Mouse (Mus musculus): Measurements from ENCODE around the gene Ftl1.

Ftl1 gene

GRCm38 (mm10) chr7:45413113-45413863 lies 46.4 kb downstream of the Ftl1 start, which contains the start of gene Ntf5:
Gene Ntf5, plus strand, starts transcription at chr7:45413695.
- DNase-seq (ENCODE audit: low spot score): peak; percentile 65

GRCm38 (mm10) chr7:45412421-45412820 lies 47.3 kb downstream of the Ftl1 start:
- DNase-seq (ENCODE audit: low spot score): no peak

- DNase-seq (ENCODE audit: low spot score): no peak
Measured at GRCm38 (mm10) chr7:45409497-45410163, 50.1 kb downstream of the Ftl1 start.

DNA sequence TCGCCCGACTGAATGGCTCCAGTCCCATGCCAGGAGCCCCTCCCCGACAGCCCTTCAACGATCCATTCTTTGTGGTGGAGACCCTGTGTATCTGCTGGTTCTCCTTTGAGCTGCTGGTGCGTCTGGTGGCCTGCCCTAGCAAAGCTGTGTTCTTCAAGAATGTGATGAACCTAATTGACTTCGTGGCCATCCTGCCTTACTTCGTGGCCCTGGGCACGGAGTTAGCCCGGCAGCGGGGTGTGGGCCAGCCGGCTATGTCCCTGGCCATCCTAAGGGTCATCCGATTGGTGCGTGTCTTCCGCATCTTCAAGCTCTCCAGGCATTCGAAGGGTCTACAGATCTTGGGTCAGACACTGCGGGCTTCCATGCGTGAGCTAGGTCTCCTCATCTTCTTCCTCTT lies 50.7 kb downstream of the Ftl1 start:
- DNase-seq (ENCODE audit: low spot score): no peak

DNA sequence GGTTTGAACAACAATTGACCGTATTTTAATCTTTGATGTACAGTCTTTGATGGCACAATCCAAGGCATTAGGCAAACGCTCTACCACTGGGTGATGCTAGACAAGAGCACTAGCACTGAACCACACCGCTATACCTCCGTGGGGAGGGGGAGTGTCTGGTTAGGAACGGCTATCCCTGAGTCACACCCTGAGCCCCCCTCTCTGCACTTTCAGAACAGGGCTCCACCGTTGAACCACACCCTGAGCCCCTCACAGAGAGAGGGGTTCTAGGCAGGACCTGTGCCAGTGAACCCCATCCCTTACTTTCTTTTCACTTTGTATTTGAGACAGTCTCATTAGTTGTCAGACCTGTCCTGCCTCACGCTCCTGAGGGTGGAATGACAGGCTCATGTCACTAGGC lies 51.3 kb downstream of the Ftl1 start:
- DNase-seq (ENCODE audit: low spot score): no peak

Data from embryo, embryonic 10 days (tissue).